34 mouse cellular contexts compared by ENCODE assay signal in genomic region chr3:143880813-143881212, GRCm38 (mm10).
"Had no signal": no experiment of that assay in that cellular context is flagged by ENCODE, and none has a peak within 500 bp of the region (broad histone marks: within the 10 kb centered on the region; RNA-seq: fewer than 3 reads in every experiment).

No protein-coding gene starts in this region.

- H3K4me1 ChIP-seq: heart, embryonic 12.5 days; heart, embryonic 13.5 days; heart, embryonic 15.5 days; hindbrain, embryonic 10.5 days; hindbrain, embryonic 12.5 days; hindbrain, embryonic 13.5 days; hindbrain, embryonic 15.5 days; intestine, embryonic 15.5 days; kidney, embryonic 15.5 days had no signal

- H3K4me2 ChIP-seq: heart, embryonic 11.5 days; heart, embryonic 12.5 days; heart, embryonic 13.5 days; heart, embryonic 15.5 days; hindbrain, embryonic 12.5 days; hindbrain, embryonic 13.5 days; hindbrain, embryonic 14.5 days; hindbrain, embryonic 15.5 days; intestine, embryonic 15.5 days; kidney, embryonic 15.5 days had no signal

- H3K36me3 ChIP-seq: heart, embryonic 12.5 days; heart, embryonic 13.5 days; heart, embryonic 15.5 days; hindbrain, embryonic 10.5 days; hindbrain, embryonic 12.5 days; hindbrain, embryonic 13.5 days; hindbrain, embryonic 15.5 days; intestine, embryonic 15.5 days; kidney, embryonic 15.5 days had no signal

- H3K9me3 ChIP-seq: heart, embryonic 12.5 days; heart, embryonic 13.5 days; heart, embryonic 15.5 days; hindbrain, embryonic 10.5 days; hindbrain, embryonic 12.5 days; hindbrain, embryonic 13.5 days; hindbrain, embryonic 15.5 days; intestine, embryonic 15.5 days; kidney, embryonic 15.5 days had no signal

- H3K9ac ChIP-seq: heart, embryonic 12.5 days; heart, embryonic 13.5 days; heart, embryonic 15.5 days; hindbrain, embryonic 12.5 days; hindbrain, embryonic 13.5 days; hindbrain, embryonic 14.5 days; hindbrain, embryonic 15.5 days; intestine, embryonic 15.5 days; kidney, embryonic 15.5 days had no signal

- DNase-seq: heart, postnatal 10 days; heart, postnatal 14 days; heart, postnatal 36 days; heart, postnatal 4 days; kidney, adult 11 months; kidney, adult 2 months; kidney, adult 8-10 months; kidney, adult 9 months; kidney, postnatal 10 days; kidney, postnatal 14 days; kidney, postnatal 25 days; kidney, postnatal 36 days; kidney, postnatal 4 days; layer of hippocampus, adult 9-11 months; layer of hippocampus, postnatal 36 days had no signal

- H3K27me3 ChIP-seq: heart, embryonic 12.5 days; heart, embryonic 13.5 days; heart, embryonic 15.5 days; hindbrain, embryonic 12.5 days; hindbrain, embryonic 13.5 days; hindbrain, embryonic 15.5 days; intestine, embryonic 15.5 days; kidney, embryonic 15.5 days had no signal

- H3K4me3 ChIP-seq: heart, embryonic 12.5 days; heart, embryonic 13.5 days; heart, embryonic 15.5 days; hindbrain, embryonic 10.5 days; hindbrain, embryonic 12.5 days; hindbrain, embryonic 13.5 days; hindbrain, embryonic 15.5 days; intestine, embryonic 15.5 days; kidney, embryonic 15.5 days; layer of hippocampus, adult 2 months; left cerebral cortex, adult 2 months had no signal

- H3K27ac ChIP-seq: heart, embryonic 13.5 days; heart, embryonic 15.5 days; hindbrain, embryonic 10.5 days; hindbrain, embryonic 12.5 days; hindbrain, embryonic 13.5 days; hindbrain, embryonic 14.5 days; hindbrain, embryonic 15.5 days; hindbrain, postnatal 0 days; intestine, embryonic 15.5 days; kidney, embryonic 15.5 days; kidney, postnatal 0 days; layer of hippocampus, adult 2 months; left cerebral cortex, adult 2 months had no signal

- ATAC-seq: hindbrain, embryonic 16.5 days; hindbrain, postnatal 0 days; inflammation-experienced regulatory T-cells, adult 6 months; intestine, embryonic 15.5 days; intestine, embryonic 16.5 days; intestine, postnatal 0 days had no signal
